Mouse (Mus musculus): Measurements from ENCODE around the gene Hoxc5.

- no peak for TF ChIP-seq CTCF (IDR thresholded peaks at IDR 0.05; ENCODE audit: low read depth)
- no peak for TF ChIP-seq EP300 (IDR thresholded peaks at IDR 0.05; ENCODE audit: low read depth)
Observed at GRCm38 (mm10) chr15:103002821-103003448, 35.7 kb downstream of the Hoxc5 start.

Data from heart, postnatal 0 days (tissue).